Mouse (Mus musculus): ENCODE data around the gene Msx3.

- no peak for TF ChIP-seq CTCF (IDR thresholded peaks at IDR 0.05; ENCODE audit: insufficient read depth, low read length)
- no peak for TF ChIP-seq POLR2A (IDR thresholded peaks at IDR 0.05; ENCODE audit: borderline replicate concordance, extremely low read depth, low read depth, low read length)
These were observed 50.1 kb downstream of the Msx3 start for GRCm38 (mm10) chr7:139998691-139999350.

Measured in lung, adult 2 months (tissue).